Mouse (Mus musculus): ENCODE results near the gene Tstd1. TPM values are rescaled to one million over a fixed set of nuclear protein-coding genes. Genes with fewer than 3 reads are reported as not detected.

Gene Tstd1
- polyA plus RNA-seq, 1 experiment from 2014 or later: 5.6 TPM

GRCm38 (mm10) chr1:171411492-171411941 is 7.2 kb upstream of the Tstd1 start:
- Histone ChIP-seq H3K27me3 (replicated peaks; ENCODE audit: control insufficient read depth, insufficient read depth, low read length) (no peaks in the 10 kb centered on the region), H3K4me3 (ENCODE audit: low read length) (peak overlapping the region; percentile 95), H3K4me2 (ENCODE audit: low read depth, low read length) (peak overlapping the region; percentile 62), H3K9ac (ENCODE audit: low read depth, low read length) (peak overlapping the region; percentile 96), H3K27ac (ENCODE audit: low read length) (peak overlapping the region; percentile 92), H3K4me1 (ENCODE audit: control insufficient read depth, insufficient read depth, low read length) (0 out of 2 replicates have a peak, but pooled peaks cover 5% of the 10 kb centered on the region), H3K9me3 (ENCODE audit: control insufficient read depth, low read length) (no peaks in the 10 kb centered on the region), H3K36me3 (ENCODE audit: control insufficient read depth, insufficient read depth, low read length) (peaks cover 14% of the 10 kb centered on the region)
- ATAC-seq: peak; percentile 80
- under 1% methylated on average over 39 of the region's 39 CpGs for WGBS

- H3K27me3 ChIP-seq (replicated peaks; ENCODE audit: control insufficient read depth, insufficient read depth, low read length): no peaks in the 10 kb centered on the region
- peak overlapping the region; percentile 96 for H3K9ac ChIP-seq (ENCODE audit: low read depth, low read length)
- H3K4me1 ChIP-seq (ENCODE audit: control insufficient read depth, insufficient read depth, low read length): 0 out of 2 replicates have a peak, but pooled peaks cover 5% of the 10 kb centered on the region
- H3K9me3 ChIP-seq (ENCODE audit: control insufficient read depth, low read length): no peaks in the 10 kb centered on the region
- peak overlapping the region; percentile 95 for H3K4me3 ChIP-seq (ENCODE audit: low read length)
- WGBS: under 1% methylated on average over 20 of the region's 20 CpGs
- peak overlapping the region; percentile 92 for H3K27ac ChIP-seq (ENCODE audit: low read length)
- peak overlapping the region; percentile 62 for H3K4me2 ChIP-seq (ENCODE audit: low read depth, low read length)
- peaks cover 19% of the 10 kb centered on the region for H3K36me3 ChIP-seq (ENCODE audit: control insufficient read depth, insufficient read depth, low read length)
- peak; percentile 34 for ATAC-seq
These were observed 6.7 kb upstream of the Tstd1 start for GRCm38 (mm10) chr1:171412001-171412441.

GRCm38 (mm10) chr1:171412446-171412845 is 6.2 kb upstream of the Tstd1 start:
- WGBS: 39% methylated on average over 3 of the region's 3 CpGs
- Histone ChIP-seq H3K27ac (ENCODE audit: low read length) (peak overlapping the region; percentile 92), H3K4me3 (ENCODE audit: low read length) (peak overlapping the region; percentile 95), H3K9ac (ENCODE audit: low read depth, low read length) (peak overlapping the region; percentile 96), H3K4me2 (ENCODE audit: low read depth, low read length) (peak overlapping the region; percentile 62), H3K9me3 (ENCODE audit: control insufficient read depth, low read length) (no peaks in the 10 kb centered on the region), H3K36me3 (ENCODE audit: control insufficient read depth, insufficient read depth, low read length) (peaks cover 21% of the 10 kb centered on the region), H3K4me1 (ENCODE audit: control insufficient read depth, insufficient read depth, low read length) (0 out of 2 replicates have a peak, but pooled peaks cover 5% of the 10 kb centered on the region), H3K27me3 (replicated peaks; ENCODE audit: control insufficient read depth, insufficient read depth, low read length) (no peaks in the 10 kb centered on the region)
- 0 out of 2 replicates have a peak, but pooled peaks have one; percentile 1 for ATAC-seq

- no peak overlapping the region for H3K4me2 ChIP-seq (ENCODE audit: low read depth, low read length)
- 0 out of 2 replicates have a peak, but pooled peaks cover 5% of the 10 kb centered on the region for H3K4me1 ChIP-seq (ENCODE audit: control insufficient read depth, insufficient read depth, low read length)
- H3K4me3 ChIP-seq (ENCODE audit: low read length): no peak overlapping the region
- 77% methylated on average over 8 of the region's 8 CpGs for whole genome bisulfite sequencing
- peaks cover 21% of the 10 kb centered on the region for H3K36me3 ChIP-seq (ENCODE audit: control insufficient read depth, insufficient read depth, low read length)
- no peak overlapping the region for H3K27ac ChIP-seq (ENCODE audit: low read length)
- no peak for ATAC-seq
- H3K9ac ChIP-seq (ENCODE audit: low read depth, low read length): no peak overlapping the region
- no peaks in the 10 kb centered on the region for H3K27me3 ChIP-seq (replicated peaks; ENCODE audit: control insufficient read depth, insufficient read depth, low read length)
- H3K9me3 ChIP-seq (ENCODE audit: control insufficient read depth, low read length): no peaks in the 10 kb centered on the region
These were observed 5.1 kb upstream of the Tstd1 start for GRCm38 (mm10) chr1:171413608-171414007.

GRCm38 (mm10) chr1:171419291-171419882 is 715 bp downstream of the Tstd1 start:
- Histone ChIP-seq H3K27me3 (replicated peaks; ENCODE audit: control insufficient read depth, insufficient read depth, low read length) (no peaks in the 10 kb centered on the region), H3K4me1 (ENCODE audit: control insufficient read depth, insufficient read depth, low read length) (peaks cover 3% of the 10 kb centered on the region; the same call in 1 of the 2 replicates), H3K36me3 (ENCODE audit: control insufficient read depth, insufficient read depth, low read length) (peaks cover 25% of the 10 kb centered on the region), H3K4me3 (ENCODE audit: low read length) (no peak overlapping the region), H3K4me2 (ENCODE audit: low read depth, low read length) (no peak overlapping the region), H3K9ac (ENCODE audit: low read depth, low read length) (no peak overlapping the region), H3K9me3 (ENCODE audit: control insufficient read depth, low read length) (no peaks in the 10 kb centered on the region), H3K27ac (ENCODE audit: low read length) (no peak overlapping the region)
- WGBS: 68% methylated on average over 12 of the region's 12 CpGs
- ATAC-seq: no peak

- H3K27ac ChIP-seq (ENCODE audit: low read length): no peak overlapping the region
- H3K27me3 ChIP-seq (replicated peaks; ENCODE audit: control insufficient read depth, insufficient read depth, low read length): no peaks in the 10 kb centered on the region
- H3K4me2 ChIP-seq (ENCODE audit: low read depth, low read length): no peak overlapping the region
- H3K36me3 ChIP-seq (ENCODE audit: control insufficient read depth, insufficient read depth, low read length): peaks cover 25% of the 10 kb centered on the region
- H3K9ac ChIP-seq (ENCODE audit: low read depth, low read length): no peak overlapping the region
- no peak overlapping the region for H3K4me3 ChIP-seq (ENCODE audit: low read length)
- no peak for ATAC-seq
- WGBS: 90% methylated on average over 5 of the region's 5 CpGs
- H3K9me3 ChIP-seq (ENCODE audit: control insufficient read depth, low read length): no peaks in the 10 kb centered on the region
- peaks cover 7% of the 10 kb centered on the region for H3K4me1 ChIP-seq (ENCODE audit: control insufficient read depth, insufficient read depth, low read length)
These were observed 1.2 kb downstream of the Tstd1 start for GRCm38 (mm10) chr1:171419905-171420304.

- no peak overlapping the region for H3K4me3 ChIP-seq (ENCODE audit: low read length)
- no peak overlapping the region for H3K9ac ChIP-seq (ENCODE audit: low read depth, low read length)
- H3K36me3 ChIP-seq (ENCODE audit: control insufficient read depth, insufficient read depth, low read length): peaks cover 4% of the 10 kb centered on the region; the same call in 1 of the 2 replicates
- no peak overlapping the region for H3K4me2 ChIP-seq (ENCODE audit: low read depth, low read length)
- ATAC-seq: 0 out of 2 replicates have a peak, but pooled peaks have one; percentile 23
- H3K27me3 ChIP-seq (replicated peaks; ENCODE audit: control insufficient read depth, insufficient read depth, low read length): no peaks in the 10 kb centered on the region
- H3K4me1 ChIP-seq (ENCODE audit: control insufficient read depth, insufficient read depth, low read length): peaks cover 12% of the 10 kb centered on the region
- 76% methylated on average over 8 of the region's 8 CpGs for WGBS
- H3K27ac ChIP-seq (ENCODE audit: low read length): no peak overlapping the region
- H3K9me3 ChIP-seq (ENCODE audit: control insufficient read depth, low read length): no peaks in the 10 kb centered on the region
These were observed 3.9 kb downstream of the Tstd1 start for GRCm38 (mm10) chr1:171422504-171423095.

GRCm38 (mm10) chr1:171424638-171425037 is 6.0 kb downstream of the Tstd1 start:
- ATAC-seq: peak; percentile 58
- Histone ChIP-seq H3K9ac (ENCODE audit: low read depth, low read length) (no peak overlapping the region), H3K4me1 (ENCODE audit: control insufficient read depth, insufficient read depth, low read length) (peaks cover 12% of the 10 kb centered on the region), H3K27ac (ENCODE audit: low read length) (no peak overlapping the region), H3K9me3 (ENCODE audit: control insufficient read depth, low read length) (no peaks in the 10 kb centered on the region), H3K4me2 (ENCODE audit: low read depth, low read length) (no peak overlapping the region), H3K4me3 (ENCODE audit: low read length) (no peak overlapping the region), H3K27me3 (replicated peaks; ENCODE audit: control insufficient read depth, insufficient read depth, low read length) (no peaks in the 10 kb centered on the region), H3K36me3 (ENCODE audit: control insufficient read depth, insufficient read depth, low read length) (0 out of 2 replicates have a peak, but pooled peaks cover 4% of the 10 kb centered on the region)
- WGBS: 26% methylated on average over 5 of the region's 5 CpGs

GRCm38 (mm10) chr1:171425126-171425525 is 6.5 kb downstream of the Tstd1 start:
- no peak overlapping the region for H3K4me3 ChIP-seq (ENCODE audit: low read length)
- no peaks in the 10 kb centered on the region for H3K36me3 ChIP-seq (ENCODE audit: control insufficient read depth, insufficient read depth, low read length)
- no peaks in the 10 kb centered on the region for H3K9me3 ChIP-seq (ENCODE audit: control insufficient read depth, low read length)
- H3K27me3 ChIP-seq (replicated peaks; ENCODE audit: control insufficient read depth, insufficient read depth, low read length): no peaks in the 10 kb centered on the region
- no peak overlapping the region for H3K27ac ChIP-seq (ENCODE audit: low read length)
- peak; percentile 72 for ATAC-seq
- H3K4me1 ChIP-seq (ENCODE audit: control insufficient read depth, insufficient read depth, low read length): peaks cover 12% of the 10 kb centered on the region
- no peak overlapping the region for H3K9ac ChIP-seq (ENCODE audit: low read depth, low read length)
- WGBS: 25% methylated on average over 4 of the region's 4 CpGs
- H3K4me2 ChIP-seq (ENCODE audit: low read depth, low read length): no peak overlapping the region

Measured in intestine, embryonic 16.5 days (tissue).